Mouse (Mus musculus) forebrain, embryonic 11.5 days (tissue): ENCODE results near the gene Chmp2a. TPM values are rescaled to one million over a fixed set of nuclear protein-coding genes. Genes with fewer than 3 reads are reported as not detected.

Experiments used
- ATAC-seq: fragments of 200-750 bp; cut with Nextera tagmentation; replicated peaks from 2 replicates; pipeline ENCODE4 v1.8.0; 2017; ENCODE audit warnings: moderate TSS enrichment; ENCODE audit not compliant: low FRiP score
- DNase-seq: peaks from one replicate; pipeline ENCODE4 v3.0.0-alpha.2; 2017; ENCODE audit warnings: low spot score
- H3K27ac ChIP-seq: fragments of 300-500 bp; sonication (generic); 2 replicates; pipeline ENCODE4 v1.5.1; 2014; ENCODE audit warnings: low read depth, low read length
- H3K27me3 ChIP-seq: fragments of 300-500 bp; sonication (generic); 2 replicates; pipeline ENCODE4 v1.6.1; 2014; ENCODE audit warnings: mild to moderate bottlenecking, low read length, mixed read lengths; ENCODE audit not compliant: control insufficient read depth, insufficient read depth
- H3K36me3 ChIP-seq: fragments of 300-500 bp; sonication (generic); 2 replicates; pipeline ENCODE4 v1.6.1; 2014; ENCODE audit warnings: mild to moderate bottlenecking, low read length, moderate library complexity, mixed read lengths; ENCODE audit not compliant: control insufficient read depth, insufficient read depth
- H3K4me1 ChIP-seq: fragments of 300-500 bp; sonication (generic); replicated peaks from 2 replicates; pipeline ENCODE4 v1.6.1; 2014; ENCODE audit warnings: low read length, mixed read lengths; ENCODE audit not compliant: control insufficient read depth, insufficient read depth
- H3K4me2 ChIP-seq: fragments of 300-500 bp; sonication (generic); 2 replicates; pipeline ENCODE4 v1.6.1; 2014; ENCODE audit warnings: low read depth, mild to moderate bottlenecking, low read length, moderate library complexity, mixed read lengths; ENCODE audit not compliant: severe bottlenecking
- H3K4me3 ChIP-seq: fragments of 300-500 bp; sonication (generic); 2 replicates; pipeline ENCODE4 v1.5.1; 2014; ENCODE audit warnings: low read depth, low read length
- H3K9ac ChIP-seq: fragments of 300-500 bp; sonication (generic); 2 replicates; pipeline ENCODE4 v1.6.1; 2014; ENCODE audit warnings: low read length
- H3K9me3 ChIP-seq: fragments of 300-500 bp; sonication (generic); 2 replicates; pipeline ENCODE4 v1.6.1; 2016; ENCODE audit warnings: low read length, mixed read lengths; ENCODE audit not compliant: control insufficient read depth
- WGBS: fragments of 180-500 bp; shearing (Covaris S2); extraction: QIAGEN DNeasy Blood & Tissue Kit; methylation state at CpG from one replicate; pipeline ENCODE4 v1.1.7; 2014; 5-methylcytosine and 5-hydroxymethylcytosine counted together
- polyA plus RNA-seq: library from polyadenylated mRNA; unstranded; fragments of >200 nt; fragmentation: Nextera tagmentation; extraction: Ambion mirVana; gene quantifications from 2 replicates; pipeline ENCODE4 v1.2.1, GENCODE M21; 2014

The Chmp2a gene
- polyA plus RNA-seq, 1 experiment from 2014 or later: 114 TPM

DNA sequence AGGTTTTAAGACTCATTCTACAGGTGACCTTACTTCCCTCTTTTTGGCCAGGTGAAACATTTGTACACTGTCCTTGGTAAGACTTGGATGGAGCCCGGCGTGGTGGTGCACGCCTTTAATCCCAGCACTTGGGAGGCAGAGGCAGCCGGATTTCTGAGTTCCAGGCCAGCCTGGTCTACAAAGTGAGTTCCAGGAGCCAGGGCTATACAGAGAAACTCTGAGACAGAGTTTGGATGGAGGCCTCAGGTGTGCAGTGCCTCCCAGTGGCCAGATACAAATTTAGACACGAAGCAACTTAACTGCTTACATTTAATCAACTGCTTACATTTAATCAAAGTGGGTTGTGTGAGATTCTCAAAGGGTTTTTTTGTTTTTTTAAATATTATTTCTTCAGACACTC lies 3.5 kb downstream of the Chmp2a start:
- Histone ChIP-seq H3K4me3 (no peak overlapping the region), H3K9ac (no peak overlapping the region), H3K4me1 (peaks cover 19% of the 10 kb centered on the region; the same call in 1 of the 2 replicates), H3K36me3 (peaks cover 59% of the 10 kb centered on the region), H3K27me3 (no peaks in the 10 kb centered on the region), H3K9me3 (no peaks in the 10 kb centered on the region), H3K27ac (no peak overlapping the region), H3K4me2 (no peak overlapping the region)
- WGBS: 73% methylated on average over 5 of the region's 5 CpGs
- ATAC-seq (no peak), DNase-seq (no peak)

GRCm38 (mm10) chr7:13028986-13029385 lies 5.6 kb downstream of the Chmp2a start:
- no peak for DNase-seq
- Histone ChIP-seq H3K4me2 (no peak overlapping the region), H3K4me1 (peaks cover 19% of the 10 kb centered on the region; the same call in 1 of the 2 replicates), H3K27me3 (no peaks in the 10 kb centered on the region), H3K9me3 (no peaks in the 10 kb centered on the region), H3K27ac (no peak overlapping the region), H3K4me3 (no peak overlapping the region), H3K36me3 (peaks cover 62% of the 10 kb centered on the region), H3K9ac (0 out of 2 replicates have a peak overlapping the region, but pooled peaks have one; percentile 12)
- ATAC-seq: no peak
- 91% methylated on average over 4 of the region's 4 CpGs for WGBS

DNA sequence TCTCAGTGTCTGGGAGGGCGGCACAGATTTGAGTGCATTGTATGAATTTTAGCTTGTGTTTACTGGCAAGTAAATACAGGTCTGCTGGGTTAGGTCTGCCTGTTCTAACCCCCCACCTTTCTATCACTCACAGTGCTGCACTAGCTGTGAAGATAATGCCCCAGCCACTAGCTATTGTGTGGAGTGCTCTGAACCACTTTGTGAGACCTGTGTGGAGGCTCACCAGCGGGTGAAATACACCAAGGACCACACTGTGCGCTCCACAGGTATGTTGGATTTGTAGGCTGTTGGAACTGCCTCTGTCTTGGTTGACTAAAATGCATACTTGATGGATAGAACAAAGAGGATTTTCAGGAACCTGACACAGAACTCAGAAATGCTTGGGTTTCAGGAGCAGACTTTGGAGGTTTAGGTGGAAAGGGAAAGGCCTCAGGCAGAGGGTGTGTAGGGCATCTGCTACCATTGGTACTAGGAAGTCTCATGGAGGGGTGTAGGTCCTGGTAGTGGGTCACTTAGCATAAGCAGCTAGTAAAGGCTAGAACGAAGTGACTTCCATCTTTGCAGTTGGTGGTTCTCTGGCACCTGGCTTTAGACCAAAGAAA lies 9.0 kb downstream of the Chmp2a start:
- Histone ChIP-seq H3K4me2 (peak overlapping the region; percentile 99), H3K4me3 (peak overlapping the region; percentile 96), H3K27me3 (no peaks in the 10 kb centered on the region), H3K4me1 (peaks cover 18% of the 10 kb centered on the region; the same call in 1 of the 2 replicates), H3K36me3 (peaks cover 49% of the 10 kb centered on the region), H3K27ac (peak overlapping the region; percentile 100; the same call in 1 of the 2 replicates), H3K9ac (peak overlapping the region; percentile 97), H3K9me3 (no peaks in the 10 kb centered on the region)
- no peak for DNase-seq
- no peak for ATAC-seq
- 30% methylated on average over 4 of the region's 4 CpGs for WGBS

- Histone ChIP-seq H3K27me3 (no peaks in the 10 kb centered on the region), H3K9me3 (no peaks in the 10 kb centered on the region), H3K4me3 (peak overlapping the region; percentile 96), H3K4me1 (peaks cover 18% of the 10 kb centered on the region; the same call in 1 of the 2 replicates), H3K9ac (peak overlapping the region; percentile 97), H3K27ac (peak overlapping the region; percentile 100), H3K36me3 (peaks cover 41% of the 10 kb centered on the region), H3K4me2 (peak overlapping the region; percentile 99)
- DNase-seq: peak; percentile 90
- WGBS: under 1% methylated on average over 44 of the region's 44 CpGs
- ATAC-seq: peak; percentile 60
Observed at GRCm38 (mm10) chr7:13024805-13025204, 9.8 kb downstream of the Chmp2a start.

DNA sequence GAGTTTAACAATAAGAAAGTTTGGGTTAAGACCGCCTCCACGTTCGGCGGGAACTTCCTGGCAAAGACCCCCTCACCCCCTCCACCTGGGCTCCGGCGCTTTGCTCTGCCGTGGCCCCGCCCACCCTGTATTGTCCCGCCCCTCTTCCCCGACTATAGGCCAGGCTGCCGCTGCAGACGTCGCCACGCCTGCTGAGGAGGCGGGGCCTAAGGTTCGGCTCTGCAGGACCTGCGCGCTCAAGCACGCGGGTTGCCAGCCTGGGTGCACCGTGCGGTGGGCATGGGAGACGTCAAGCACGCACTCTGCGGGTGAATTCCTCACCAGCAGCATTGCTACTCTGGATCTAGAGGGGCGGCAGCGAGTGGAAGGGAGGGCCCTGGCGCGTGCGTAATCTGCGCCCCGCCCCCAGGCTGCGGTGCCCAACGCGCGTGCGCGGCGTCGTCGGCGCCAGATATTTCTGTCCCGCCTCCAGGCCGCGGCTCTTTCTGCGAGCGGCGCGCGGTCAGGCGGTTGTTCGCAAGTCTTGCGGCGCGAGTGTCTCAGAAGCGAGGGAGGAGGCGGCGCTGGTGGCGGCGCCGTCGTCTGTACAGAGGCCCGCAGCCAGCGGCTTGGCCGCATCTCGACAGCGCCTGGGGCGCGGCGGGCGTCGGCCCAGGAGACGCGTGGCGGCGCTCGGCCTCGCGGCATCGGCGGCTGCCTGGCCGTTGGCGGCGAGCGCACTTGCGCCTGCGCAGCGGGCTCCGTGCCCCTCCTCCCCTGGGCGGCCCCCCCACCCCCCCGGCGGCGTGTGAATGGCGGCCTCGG lies 10.5 kb downstream of the Chmp2a start:
- peaks cover 18% of the 10 kb centered on the region; the same call in 1 of the 2 replicates for H3K4me1 ChIP-seq
- H3K4me3 ChIP-seq: peak overlapping the region; percentile 96
- peaks cover 34% of the 10 kb centered on the region for H3K36me3 ChIP-seq
- H3K9me3 ChIP-seq: no peaks in the 10 kb centered on the region
- peak; percentile 85 for ATAC-seq
- H3K27ac ChIP-seq: peak overlapping the region; percentile 100
- H3K4me2 ChIP-seq: peak overlapping the region; percentile 99
- H3K9ac ChIP-seq: peak overlapping the region; percentile 97
- no peaks in the 10 kb centered on the region for H3K27me3 ChIP-seq
- peak; percentile 97 for DNase-seq
- under 1% methylated on average over 84 of the region's 95 CpGs for WGBS

DNA sequence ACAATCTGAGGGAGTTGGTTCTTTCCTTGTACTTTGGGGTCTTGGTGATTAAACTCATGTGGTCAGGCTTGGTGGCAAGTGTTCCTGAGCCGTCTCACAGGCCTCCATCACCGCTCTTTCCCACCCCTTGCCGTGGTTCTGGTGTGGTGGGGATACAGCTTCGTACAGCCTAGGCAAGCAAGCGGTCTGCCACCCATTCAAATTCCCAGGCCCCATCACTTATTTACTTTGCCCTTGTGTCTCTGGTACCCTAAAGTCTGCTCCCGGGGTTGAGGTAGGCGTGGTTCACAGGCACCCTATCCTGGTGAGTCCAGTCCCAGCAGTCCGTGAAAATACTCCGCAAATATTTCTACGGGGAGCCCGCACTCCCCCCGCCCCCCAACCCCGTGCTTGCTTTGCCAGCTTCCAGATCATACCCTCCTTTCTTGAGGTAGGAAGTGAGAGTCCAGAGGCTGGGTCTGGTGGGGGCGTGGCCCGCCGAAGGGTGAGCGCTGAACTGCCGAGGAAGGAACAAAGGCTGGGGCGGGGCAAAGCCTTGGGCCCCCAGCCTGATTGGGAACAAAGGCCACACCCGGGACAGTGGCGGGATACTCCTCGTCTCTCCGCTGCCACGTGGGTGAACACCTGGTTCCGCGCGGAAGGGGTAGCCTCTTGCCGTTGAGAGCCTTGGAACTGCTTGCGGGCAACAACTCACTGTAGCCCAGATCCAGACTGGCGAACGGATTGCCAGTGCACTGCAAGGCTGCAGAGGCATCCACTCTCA lies 11.7 kb downstream of the Chmp2a start:
- Histone ChIP-seq H3K27ac (peak overlapping the region; percentile 100), H3K4me3 (peak overlapping the region; percentile 96), H3K9me3 (no peaks in the 10 kb centered on the region), H3K36me3 (peaks cover 23% of the 10 kb centered on the region), H3K27me3 (no peaks in the 10 kb centered on the region), H3K4me2 (peak overlapping the region; percentile 99), H3K9ac (peak overlapping the region; percentile 97), H3K4me1 (peaks cover 18% of the 10 kb centered on the region; the same call in 1 of the 2 replicates)
- 4% methylated on average over 31 of the region's 31 CpGs for WGBS
- peak; percentile 84 for ATAC-seq
- peak; percentile 93 for DNase-seq

DNA sequence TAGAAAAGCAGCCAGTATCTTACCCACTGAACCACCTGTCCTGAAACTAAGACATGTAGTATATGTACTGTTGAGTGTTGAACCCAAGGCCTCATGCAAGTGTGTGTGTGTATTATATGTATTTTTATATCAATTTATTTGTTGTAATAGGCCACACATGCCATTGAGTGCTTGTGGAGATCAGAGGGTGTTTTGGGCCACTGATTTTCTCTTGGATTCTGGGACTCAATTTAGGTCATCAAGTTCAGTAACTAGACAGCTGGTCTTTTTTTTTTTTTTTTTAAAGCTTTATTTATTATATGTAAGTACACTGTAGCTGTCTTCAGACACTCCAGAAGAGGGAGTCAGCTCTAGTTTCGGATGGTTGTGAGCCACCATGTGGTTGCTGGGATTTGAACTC lies 19.4 kb downstream of the Chmp2a start:
- ATAC-seq: no peak
- H3K27me3 ChIP-seq: no peaks in the 10 kb centered on the region
- no peak overlapping the region for H3K9ac ChIP-seq
- H3K9me3 ChIP-seq: no peaks in the 10 kb centered on the region
- H3K4me1 ChIP-seq: peaks cover 5% of the 10 kb centered on the region
- no peak for DNase-seq
- no peak overlapping the region for H3K4me2 ChIP-seq
- H3K27ac ChIP-seq: no peak overlapping the region
- H3K4me3 ChIP-seq: no peak overlapping the region
- 80% methylated on average over 1 of the region's 1 CpGs for WGBS
- no peaks in the 10 kb centered on the region for H3K36me3 ChIP-seq

DNA sequence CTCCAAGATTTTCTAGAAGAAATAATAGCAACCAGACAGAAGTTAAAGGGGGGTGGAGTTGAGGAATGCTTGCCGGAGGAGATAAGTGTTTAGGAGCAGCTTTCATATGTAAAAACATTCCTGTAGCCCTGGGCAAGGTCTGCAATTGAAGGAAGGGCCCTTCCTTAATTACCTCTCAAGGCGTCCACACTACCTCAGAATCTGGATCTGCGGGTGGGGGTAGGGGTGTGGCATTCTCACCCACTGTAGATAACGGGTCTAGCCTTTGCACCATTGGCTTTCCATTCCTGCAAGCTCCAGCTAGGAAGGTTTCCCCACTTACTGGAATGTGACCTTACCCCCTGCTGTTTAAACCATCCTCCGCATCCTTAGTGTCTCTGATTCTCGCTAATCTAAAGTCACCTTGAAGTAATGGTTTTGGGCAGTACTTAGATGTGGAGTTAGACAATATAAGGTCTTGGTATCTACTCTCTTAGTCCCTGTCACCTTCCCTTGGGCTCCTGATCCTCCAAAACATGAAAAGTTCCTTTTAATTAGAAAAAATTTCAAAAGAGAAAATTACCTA lies 20.2 kb downstream of the Chmp2a start:
- Histone ChIP-seq H3K4me1 (peaks cover 6% of the 10 kb centered on the region), H3K27ac (no peak overlapping the region), H3K9me3 (no peaks in the 10 kb centered on the region), H3K4me2 (no peak overlapping the region), H3K4me3 (no peak overlapping the region), H3K9ac (no peak overlapping the region), H3K27me3 (no peaks in the 10 kb centered on the region), H3K36me3 (no peaks in the 10 kb centered on the region)
- no peak for DNase-seq
- WGBS: 45% methylated on average over 6 of the region's 6 CpGs
- no peak for ATAC-seq
